Mouse (Mus musculus) embryonic facial prominence, embryonic 14.5 days (tissue): ENCODE measurements at regions not wholly inside any gene's neighbourhood (a gene's known extent, or its start where the extent isn't known, plus 50 kb on each side); places are given as distances from the start of the nearest gene placed in this dataset.
"Not testable (repeated sequence)": the region's sequence is repeated elsewhere in the genome, so short reads cannot be mapped to it uniquely, and the experiment has no call there.

Source experiments
- ATAC-seq: fragments of 200-750 bp; cut with Nextera tagmentation; 2 replicates; pipeline ENCODE4 v1.8.0; 2017; ENCODE audit warnings: low read depth, moderate number of reproducible peaks, moderate TSS enrichment
- DNase-seq: peaks from one replicate; pipeline ENCODE4 v3.0.0-alpha.2; 2015; ENCODE audit warnings: low spot score
- H3K27ac ChIP-seq: fragments of 300-500 bp; sonication (generic); replicated peaks from 2 replicates; pipeline ENCODE4 v1.5.1; 2014; ENCODE audit warnings: low read depth, mild to moderate bottlenecking, low read length, moderate library complexity
- H3K27me3 ChIP-seq: fragments of 300-500 bp; sonication (generic); replicated peaks from 2 replicates; pipeline ENCODE4 v1.6.1; 2014; ENCODE audit warnings: low read length; ENCODE audit not compliant: control insufficient read depth, insufficient read depth
- H3K36me3 ChIP-seq: fragments of 300-500 bp; sonication (generic); 2 replicates; pipeline ENCODE4 v1.6.1; 2014; ENCODE audit warnings: low read length, mixed read lengths; ENCODE audit not compliant: control insufficient read depth, insufficient read depth
- H3K4me1 ChIP-seq: fragments of 300-500 bp; sonication (generic); 2 replicates; pipeline ENCODE4 v1.6.1; 2014; ENCODE audit warnings: antibody characterized with exemption, low read length; ENCODE audit not compliant: control insufficient read depth, insufficient read depth
- H3K4me2 ChIP-seq: fragments of 300-500 bp; sonication (generic); 2 replicates; pipeline ENCODE4 v1.6.1; 2014; ENCODE audit warnings: low read depth, mild to moderate bottlenecking, low read length, moderate library complexity, mixed read lengths
- H3K4me3 ChIP-seq: fragments of 300-500 bp; sonication (generic); 2 replicates; pipeline ENCODE4 v1.5.1; 2014; ENCODE audit warnings: low read depth, mild to moderate bottlenecking, low read length
- H3K9ac ChIP-seq: fragments of 300-500 bp; sonication (generic); 2 replicates; pipeline ENCODE4 v1.6.1; 2014; ENCODE audit warnings: low read depth, mild to moderate bottlenecking, low read length, moderate library complexity, mixed read lengths
- H3K9me3 ChIP-seq: fragments of 300-500 bp; sonication (generic); 2 replicates; pipeline ENCODE4 v1.6.1; 2016; ENCODE audit warnings: low read length; ENCODE audit not compliant: control insufficient read depth
- WGBS: fragments of 180-500 bp; shearing (Covaris S2); extraction: QIAGEN DNeasy Blood & Tissue Kit; methylation state at CpG from one replicate; pipeline ENCODE4 v1.1.7; 2014; 5-methylcytosine and 5-hydroxymethylcytosine counted together

DNA sequence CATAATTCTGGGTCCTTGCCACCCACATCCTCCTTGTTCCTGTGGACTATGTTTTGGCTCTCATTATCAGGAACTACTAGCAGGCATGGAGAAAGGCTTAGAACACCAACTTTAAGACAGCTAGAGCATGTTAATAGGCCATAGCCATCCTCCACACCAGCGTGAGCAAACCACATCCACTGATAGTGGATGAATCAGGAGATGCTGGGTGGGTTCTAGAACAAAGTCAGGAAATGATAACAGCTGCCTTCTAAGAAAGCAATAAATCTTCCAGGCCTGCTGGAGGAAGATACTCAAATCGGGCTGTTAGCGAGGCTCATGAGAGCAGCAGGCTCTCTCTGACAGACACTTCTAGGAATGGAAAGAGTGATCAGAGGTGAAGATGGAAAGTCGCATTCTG, 60.9 kb upstream of the Slc44a3 start:
- 76% methylated on average over 4 of the region's 4 CpGs for WGBS
- H3K27ac ChIP-seq, result no peak overlapping the region
- no peak overlapping the region for H3K4me3 ChIP-seq
- no peaks in the 10 kb centered on the region for H3K36me3 ChIP-seq
- no peaks in the 10 kb centered on the region for H3K9me3 ChIP-seq
- H3K9ac ChIP-seq, result no peak overlapping the region
- DNase-seq (no peak), ATAC-seq (no peak)
- H3K27me3 ChIP-seq, result no peaks in the 10 kb centered on the region
- no peak overlapping the region for H3K4me2 ChIP-seq
- H3K4me1 ChIP-seq, result peaks cover 12% of the 10 kb centered on the region

DNA sequence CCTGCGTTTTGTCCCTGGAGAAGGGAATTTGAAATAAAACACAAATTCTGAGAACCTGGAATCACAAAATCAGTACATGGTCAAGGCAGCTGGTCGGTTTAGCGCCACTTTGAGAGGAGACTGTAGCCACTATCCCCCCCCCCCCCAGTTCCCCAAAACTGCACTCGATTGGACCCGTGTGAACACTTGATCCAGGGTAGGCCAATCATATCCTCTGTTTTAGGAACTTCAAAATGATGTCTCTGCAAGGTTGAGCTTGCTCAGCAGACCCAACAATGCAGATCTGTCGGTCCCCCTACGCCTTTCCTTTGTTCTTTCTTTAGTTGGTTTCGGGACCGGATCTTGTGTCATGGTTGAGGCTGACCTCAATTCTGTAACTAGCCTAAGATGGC, 57.3 kb upstream of the Slc44a3 start:
- Histone ChIP-seq H3K36me3 (no peaks in the 10 kb centered on the region), H3K4me1 (peaks cover 22% of the 10 kb centered on the region), H3K4me3 (no peak overlapping the region), H3K27me3 (no peaks in the 10 kb centered on the region), H3K9me3 (no peaks in the 10 kb centered on the region), H3K4me2 (peak overlapping the region; percentile 23; the same call in 1 of the 2 replicates), H3K9ac (no peak overlapping the region), H3K27ac (peak overlapping the region; percentile 76)
- WGBS, result 74% methylated on average over 9 of the region's 9 CpGs
- no peak for DNase-seq
- peak; percentile 30; the same call in 1 of the 2 replicates for ATAC-seq

DNA sequence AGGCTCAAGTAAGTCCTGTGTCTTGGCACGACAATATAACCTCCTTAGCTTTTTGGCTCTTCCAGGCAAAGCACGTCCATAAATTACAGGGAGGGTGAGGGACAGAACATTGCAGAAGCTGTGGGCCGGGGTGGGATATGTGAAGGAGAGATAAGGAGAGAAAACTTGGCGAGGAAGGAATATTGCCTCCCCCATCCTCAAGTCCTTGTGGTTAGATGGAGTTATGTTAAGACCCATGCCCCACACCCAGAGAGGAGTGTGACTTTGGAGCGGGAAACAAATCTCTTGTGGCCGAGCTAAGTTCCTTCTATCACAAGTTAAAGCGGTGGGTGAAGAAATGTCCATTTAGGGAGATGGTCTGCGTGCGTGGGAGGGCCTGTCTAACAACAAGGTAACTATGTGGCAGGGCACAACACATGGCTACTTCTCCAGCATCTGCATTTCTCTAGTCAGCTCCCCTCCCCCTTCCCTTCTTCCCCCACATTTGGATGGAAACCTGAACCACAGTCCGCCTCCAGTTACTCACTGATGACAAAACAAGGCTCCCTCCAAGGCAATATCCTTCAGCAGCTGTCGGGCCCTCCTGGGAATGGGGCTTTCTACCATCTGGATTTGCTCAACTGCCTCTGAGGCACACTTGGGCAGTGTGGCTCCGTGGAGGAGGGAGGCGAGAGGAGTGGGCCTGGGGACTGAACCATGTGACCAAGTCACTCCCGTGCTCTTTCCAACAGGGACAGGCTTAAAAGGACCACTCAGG, 56.7 kb upstream of the Slc44a3 start:
- no peak overlapping the region for H3K4me3 ChIP-seq
- H3K4me2 ChIP-seq, result peak overlapping the region; percentile 23
- DNase-seq, result peak; percentile 93
- no peak overlapping the region for H3K9ac ChIP-seq
- peaks cover 28% of the 10 kb centered on the region for H3K4me1 ChIP-seq
- ATAC-seq, result peak; percentile 94
- WGBS, result 28% methylated on average over 14 of the region's 14 CpGs
- no peaks in the 10 kb centered on the region for H3K9me3 ChIP-seq
- no peaks in the 10 kb centered on the region for H3K36me3 ChIP-seq
- H3K27me3 ChIP-seq, result no peaks in the 10 kb centered on the region
- peak overlapping the region; percentile 76 for H3K27ac ChIP-seq

DNA sequence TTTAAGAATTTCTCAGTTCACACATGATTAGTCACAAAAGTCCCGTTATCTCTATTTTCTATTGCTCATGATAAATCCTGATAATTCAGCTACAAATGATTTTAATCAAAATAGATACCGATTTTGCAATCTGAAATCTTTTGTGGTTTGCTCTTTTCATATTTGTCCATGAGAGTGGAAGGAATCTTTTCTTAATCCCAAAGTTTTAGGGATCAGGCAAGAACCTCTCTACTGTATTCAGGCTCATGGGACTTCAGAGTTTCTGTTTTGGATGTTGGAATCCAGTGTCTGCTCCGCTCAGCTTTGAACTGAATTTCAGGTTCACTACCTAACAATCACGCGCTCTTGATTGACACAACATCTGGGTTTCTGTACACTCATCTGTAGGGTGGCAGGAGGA, 53.1 kb upstream of the Slc44a3 start:
- DNase-seq (no peak), ATAC-seq (no peak)
- Histone ChIP-seq H3K4me1 (peaks cover 28% of the 10 kb centered on the region), H3K9me3 (no peaks in the 10 kb centered on the region), H3K36me3 (no peaks in the 10 kb centered on the region), H3K27me3 (no peaks in the 10 kb centered on the region), H3K27ac (no peak overlapping the region), H3K4me3 (no peak overlapping the region), H3K4me2 (no peak overlapping the region), H3K9ac (no peak overlapping the region)
- 81% methylated on average over 5 of the region's 5 CpGs for WGBS

DNA sequence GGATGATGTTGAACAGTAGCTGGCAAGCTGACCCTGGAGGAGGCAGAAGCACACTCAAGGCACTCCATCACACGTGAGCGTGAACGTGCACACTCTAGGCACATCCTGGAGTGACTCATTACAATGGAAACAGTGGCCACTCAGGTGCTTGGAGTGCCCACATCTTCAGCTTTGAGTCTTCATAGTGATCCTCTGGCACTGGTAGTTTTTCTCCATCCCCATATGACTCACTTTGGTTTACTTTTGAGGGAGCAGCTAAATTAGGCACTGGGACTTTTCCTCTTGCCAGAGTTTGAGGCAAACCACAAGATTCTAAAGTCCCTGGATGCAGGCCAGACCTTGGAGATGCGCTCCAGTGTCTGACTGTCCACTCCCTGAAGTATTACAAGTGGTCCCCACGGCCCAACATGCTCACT, 52.5 kb upstream of the Slc44a3 start:
- DNase-seq (peak; percentile 65), ATAC-seq (no peak)
- Histone ChIP-seq H3K27ac (peak overlapping the region; percentile 35), H3K4me2 (no peak overlapping the region), H3K4me1 (peaks cover 28% of the 10 kb centered on the region), H3K9me3 (no peaks in the 10 kb centered on the region), H3K36me3 (no peaks in the 10 kb centered on the region), H3K9ac (no peak overlapping the region), H3K4me3 (no peak overlapping the region), H3K27me3 (no peaks in the 10 kb centered on the region)
- 64% methylated on average over 5 of the region's 5 CpGs for WGBS

DNA sequence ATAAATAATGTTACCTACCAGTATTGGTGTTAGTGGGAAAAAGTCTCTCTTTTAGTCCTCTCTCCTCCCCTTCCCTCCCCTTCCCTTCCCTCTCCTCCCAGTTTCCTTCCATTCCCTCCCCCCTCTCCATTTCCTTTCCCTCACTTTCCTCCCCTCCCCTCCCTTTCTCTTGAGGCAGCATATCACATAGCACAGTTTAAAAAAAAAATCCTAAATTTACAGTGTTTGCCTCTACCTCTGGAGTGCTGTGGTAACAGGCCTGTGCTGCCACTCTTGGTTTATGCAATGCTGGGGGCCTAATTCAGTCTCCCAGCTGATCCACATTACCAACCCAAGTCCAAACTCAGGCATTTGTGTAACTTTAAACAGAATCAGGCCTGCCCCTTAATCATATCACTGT, 52.1 kb upstream of the Slc44a3 start:
- H3K27ac ChIP-seq, result peak overlapping the region; percentile 35

DNA sequence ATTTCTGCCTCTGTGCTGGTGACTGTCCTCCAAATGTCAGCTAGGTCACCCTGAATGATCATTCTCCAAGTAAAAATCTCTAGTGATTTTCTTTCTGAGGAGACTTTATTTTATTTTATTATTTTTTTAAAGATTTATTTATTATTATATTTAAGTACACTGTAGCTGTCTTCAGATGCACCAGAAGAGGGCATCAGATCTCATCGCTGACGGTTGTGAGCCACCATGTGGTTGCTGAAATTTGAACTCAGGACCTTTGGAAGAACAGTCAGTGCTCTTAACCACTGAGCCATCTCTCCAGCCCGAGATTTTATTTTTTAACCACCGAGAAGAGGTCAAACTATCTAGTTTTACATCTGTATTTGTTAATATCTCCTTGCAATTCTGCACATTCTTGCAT, 50.5 kb upstream of the Slc44a3 start:
- H3K4me3 ChIP-seq, H3K27me3 ChIP-seq, DNase-seq, ATAC-seq, H3K9me3 ChIP-seq, H3K27ac ChIP-seq, H3K4me2 ChIP-seq, H3K9ac ChIP-seq, H3K36me3 ChIP-seq: not testable (repeated sequence)
- H3K4me1 ChIP-seq, result peaks cover 13% of the 10 kb centered on the region
- WGBS, result 81% methylated on average over 4 of the region's 4 CpGs

More for the DNA sequence above, 52.1 kb upstream of the Slc44a3 start:
- ATAC-seq, result no peak
- Histone ChIP-seq H3K27me3 (no peaks in the 10 kb centered on the region), H3K4me2 (no peak overlapping the region), H3K36me3 (no peaks in the 10 kb centered on the region), H3K9ac (no peak overlapping the region), H3K4me3 (no peak overlapping the region), H3K9me3 (no peaks in the 10 kb centered on the region), H3K4me1 (peaks cover 26% of the 10 kb centered on the region)
- peak; percentile 24 for DNase-seq
